Mouse (Mus musculus) gastrocnemius, postnatal 14 days (tissue): ENCODE results near the gene Mtfr2. TPM values are rescaled to one million over a fixed set of nuclear protein-coding genes. Genes with fewer than 3 reads are reported as not detected.

Experiments
- DNase-seq: peaks from one replicate; pipeline ENCODE4 v3.0.0; 2021; ENCODE audit warnings: mixed read lengths
- intact Hi-C: fragments of 180-260 bp; cut with DNase I; formaldehyde crosslinking; loops from one replicate; pipeline ENCODE4 v1.15.1; 2025; ENCODE audit warnings: low total_unique reads
- long read RNA-seq, 2 experiments: library from polyadenylated mRNA; stranded (forward); transcript quantifications; one replicate each; pipeline ENCODE4 v2.0.0; 2021
- total RNA-seq, 2 experiments: library from RNA; stranded (reverse); gene quantifications; 2 replicates each; pipeline ENCODE4 v1.2.3; 2021

Mtfr2 gene
- under 1 TPM; 0.62 to 0.88 TPM for total RNA-seq
- long read RNA-seq, experiment 1 = 0 reads
- long read RNA-seq, experiment 2 = 0 reads

DNA sequence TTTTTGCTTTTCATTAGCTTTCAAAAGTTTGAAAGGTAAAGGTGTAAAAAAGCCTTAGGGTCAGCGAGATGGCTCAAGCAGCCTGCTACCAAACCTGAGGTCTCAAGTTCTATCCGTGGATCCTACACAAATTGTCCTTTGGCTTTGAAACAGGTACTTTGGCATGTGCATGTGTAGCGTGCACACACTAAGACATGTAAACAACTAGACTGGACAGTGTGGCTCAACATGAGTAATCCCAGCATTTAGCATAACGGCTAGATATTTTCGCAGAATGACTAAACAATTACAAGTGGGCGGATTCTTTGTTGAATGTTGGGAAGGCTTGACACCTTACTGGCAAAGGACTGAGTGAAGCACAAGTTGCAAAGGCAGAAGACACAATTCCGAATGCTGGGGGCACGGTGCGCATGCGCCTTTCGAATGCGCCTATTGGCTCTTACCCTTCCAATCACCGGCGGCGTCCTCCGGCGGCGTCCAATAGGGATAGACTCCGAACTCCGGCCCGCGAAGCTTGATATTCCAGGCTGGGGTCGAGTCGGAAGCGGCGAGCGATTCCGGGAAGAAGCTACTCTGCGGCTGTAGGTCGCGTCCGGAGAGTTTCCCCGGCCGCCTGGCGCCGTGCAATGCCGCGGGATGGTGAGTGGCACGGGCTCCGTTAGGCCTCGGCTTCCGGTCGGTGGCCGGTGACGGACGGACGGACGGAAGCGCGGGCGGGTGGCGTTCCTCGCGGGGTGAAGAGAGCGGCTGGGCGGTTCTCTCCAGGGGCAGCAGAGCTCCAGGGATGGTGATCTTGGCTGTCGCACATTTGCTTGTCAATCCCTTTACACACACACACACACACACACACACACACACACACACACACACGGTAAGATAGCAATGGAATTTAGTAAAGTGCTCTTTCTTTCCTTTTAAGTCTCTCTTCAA lies at the start of gene Mtfr2:
TSS of gene Mtfr2 (plus strand) at position 486 of the 930 bp plus-strand sequence.
- DNase-seq = peak; percentile 93
- intact Hi-C loops = no loop called here

- intact Hi-C loops = no loop called here
- no peak for DNase-seq
Observed at GRCm38 (mm10) chr10:20298152-20298920, 49.2 kb upstream of the Mtfr2 start.

DNA sequence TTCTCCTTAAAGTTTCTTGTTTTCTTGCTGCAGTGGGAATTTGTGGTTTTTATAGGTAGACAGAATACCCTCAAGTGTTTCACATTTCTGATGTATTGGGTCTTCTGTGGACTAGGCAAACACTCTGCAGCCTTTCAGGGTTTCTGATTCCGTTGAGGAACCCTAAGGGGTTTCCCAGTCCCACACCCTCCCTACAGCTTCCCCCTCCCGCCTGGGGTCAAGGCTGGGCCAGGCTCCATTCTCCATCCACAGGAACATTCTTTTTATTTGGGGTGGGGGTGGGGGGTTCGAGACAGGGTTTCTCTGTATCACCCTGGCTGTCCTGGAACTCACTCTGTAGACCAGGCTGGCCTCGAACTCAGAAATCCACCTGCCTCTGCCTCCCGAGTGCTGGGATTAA lies 48.5 kb upstream of the Mtfr2 start:
- intact Hi-C loops = no loop called here
- DNase-seq = no peak

DNA sequence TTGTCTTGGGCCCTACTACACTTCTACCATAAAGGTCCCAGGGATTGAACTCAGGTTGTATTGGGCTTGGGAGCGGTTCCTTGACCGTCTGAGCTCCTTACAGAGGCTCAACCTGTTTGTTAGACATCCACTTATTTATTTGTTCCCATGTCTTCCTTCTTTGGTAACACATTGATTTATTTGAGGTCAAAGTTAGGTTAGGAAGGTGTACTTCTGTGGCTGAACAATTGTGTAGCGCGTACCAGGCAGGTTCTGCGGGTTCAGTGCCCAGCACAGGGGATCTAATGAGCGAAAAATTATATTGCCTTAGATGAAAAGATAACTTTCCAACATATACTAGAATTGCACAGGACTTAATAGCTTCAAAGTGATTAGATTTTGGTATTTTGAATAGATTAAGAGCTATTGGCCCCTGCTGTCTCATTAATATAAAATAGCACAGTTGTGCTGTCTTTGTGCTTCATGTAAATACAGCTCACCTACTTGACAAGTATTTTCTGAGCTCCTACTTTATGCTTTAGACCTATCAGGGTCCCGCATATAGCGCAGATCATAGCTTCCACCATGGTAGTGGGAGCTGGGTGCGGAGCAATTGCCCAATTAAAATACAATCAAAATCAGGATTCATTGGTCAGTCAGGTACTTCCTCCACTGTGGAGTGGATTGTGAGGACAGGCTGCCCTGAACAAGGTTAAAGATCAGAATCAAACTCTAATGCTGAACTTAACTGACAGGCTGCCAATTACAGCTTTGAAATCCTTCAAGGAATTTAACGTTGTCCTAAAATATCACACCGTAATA lies 36.4 kb upstream of the Mtfr2 start:
- DNase-seq = no peak
- intact Hi-C loops = no loop called here

- intact Hi-C loops = no loop called here
- peak; percentile 100 for DNase-seq
Observed at GRCm38 (mm10) chr10:20311918-20312735, 35.4 kb upstream of the Mtfr2 start, which contains the start of gene Bclaf1. Bclaf1 (plus strand) TSS chr10:20312469.

DNA sequence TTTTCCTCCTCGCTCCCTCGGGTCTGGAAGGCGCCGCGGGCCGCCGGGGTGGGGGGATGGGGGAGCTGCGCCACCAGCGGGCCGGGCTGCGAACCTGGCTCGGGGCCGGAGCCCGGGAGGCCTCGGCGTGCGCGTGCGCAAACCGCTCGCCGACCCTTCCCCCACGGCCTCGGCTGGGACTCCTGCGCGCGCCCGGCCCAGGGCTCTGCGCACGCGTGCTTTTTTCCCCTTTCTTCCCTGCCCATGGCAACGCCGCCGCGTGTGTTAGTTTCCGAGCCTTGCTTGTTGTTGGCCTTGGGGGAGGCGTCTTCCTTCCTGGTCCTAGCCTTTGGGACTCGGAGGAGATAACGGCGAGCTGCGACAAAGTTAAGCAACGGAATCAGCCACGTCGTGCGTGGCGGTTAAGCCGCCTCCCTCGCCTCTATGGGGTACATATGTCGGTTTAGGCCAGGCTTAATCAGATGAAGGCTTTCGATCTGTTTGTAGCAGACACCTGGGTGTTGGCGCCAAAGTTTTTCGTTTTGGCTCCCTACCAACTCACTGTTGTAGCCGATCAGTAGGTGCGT lies 34.8 kb upstream of the Mtfr2 start:
- intact Hi-C loops = no loop called here
- peak; percentile 91 for DNase-seq

DNA sequence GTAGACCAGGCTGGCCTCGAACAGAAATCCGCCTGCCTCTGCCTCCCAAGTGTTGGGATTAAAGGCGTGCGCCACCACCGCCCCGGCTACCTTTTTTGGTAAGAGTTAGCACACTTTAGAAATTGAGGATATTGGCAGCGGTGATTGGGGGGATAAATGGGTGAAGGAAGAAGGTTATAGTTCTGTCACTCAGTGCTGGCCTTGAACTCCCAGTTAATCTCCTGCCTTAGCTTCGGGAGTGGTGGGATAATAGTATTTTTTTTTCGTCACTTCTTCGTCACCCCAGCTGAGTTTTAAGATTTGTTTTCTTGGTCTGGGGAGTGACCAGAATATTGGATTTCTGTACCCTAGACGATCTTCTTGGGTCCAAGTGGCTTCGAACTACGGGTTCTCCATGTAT lies 34.1 kb upstream of the Mtfr2 start:
- DNase-seq = no peak
- intact Hi-C loops = no loop called here

- intact Hi-C loops = no loop called here
- no peak for DNase-seq
Observed at GRCm38 (mm10) chr10:20313941-20314340, 33.6 kb upstream of the Mtfr2 start.

- DNase-seq = no peak
- intact Hi-C loops = no loop called here
Observed at GRCm38 (mm10) chr10:20314797-20315196, 32.8 kb upstream of the Mtfr2 start.

DNA sequence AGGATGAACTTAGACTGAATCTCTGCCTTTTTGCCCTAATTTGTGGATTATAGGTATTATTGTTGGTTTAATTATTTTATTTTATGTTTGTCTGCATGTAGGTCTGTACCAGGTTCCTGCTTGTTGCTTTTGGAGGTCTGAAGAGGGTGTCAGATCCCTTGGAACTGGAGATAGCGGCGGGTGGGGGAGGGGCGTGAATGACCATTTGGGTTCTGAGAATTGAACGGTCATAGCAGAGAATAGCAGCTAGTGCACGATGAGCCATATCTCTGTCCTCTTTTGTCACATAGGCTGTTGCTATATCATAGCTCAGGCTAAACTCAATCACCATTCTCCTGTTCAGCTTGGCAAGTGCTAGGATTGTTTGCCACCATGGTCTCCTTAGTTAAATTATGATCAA lies 30.1 kb upstream of the Mtfr2 start:
- intact Hi-C loops = no loop called here
- DNase-seq = no peak

- intact Hi-C loops = no loop called here
- DNase-seq = no peak
Observed at GRCm38 (mm10) chr10:20326226-20326625, 21.3 kb upstream of the Mtfr2 start.

- intact Hi-C loops = no loop called here
- no peak for DNase-seq
Observed at GRCm38 (mm10) chr10:20331262-20331661, 16.3 kb upstream of the Mtfr2 start.

- DNase-seq = no peak
- intact Hi-C loops = no loop called here
Observed at GRCm38 (mm10) chr10:20337872-20338271, 9.7 kb upstream of the Mtfr2 start.

- intact Hi-C loops = no loop called here
- DNase-seq = no peak
Observed at GRCm38 (mm10) chr10:20345736-20346135, 1.8 kb upstream of the Mtfr2 start.

- intact Hi-C loops = no loop called here
- no peak for DNase-seq
Observed at GRCm38 (mm10) chr10:20348894-20349293, 1.3 kb downstream of the Mtfr2 start.

- no peak for DNase-seq
- intact Hi-C loops = loop anchor here (5.0 kb wide), 1 partner anchor 566 kb away; no protein-coding TSS in a partner anchor
Observed at GRCm38 (mm10) chr10:20361542-20362449, 14.2 kb downstream of the Mtfr2 start.

GRCm38 (mm10) chr10:20362450-20363118 lies 15.0 kb downstream of the Mtfr2 start:
- no peak for DNase-seq
- intact Hi-C loops = loop anchor here (5.0 kb wide), 1 partner anchor 565 kb away; no protein-coding TSS in a partner anchor
